Mouse (Mus musculus): Measurements from ENCODE around the gene Itgb6.

Itgb6 gene

DNA sequence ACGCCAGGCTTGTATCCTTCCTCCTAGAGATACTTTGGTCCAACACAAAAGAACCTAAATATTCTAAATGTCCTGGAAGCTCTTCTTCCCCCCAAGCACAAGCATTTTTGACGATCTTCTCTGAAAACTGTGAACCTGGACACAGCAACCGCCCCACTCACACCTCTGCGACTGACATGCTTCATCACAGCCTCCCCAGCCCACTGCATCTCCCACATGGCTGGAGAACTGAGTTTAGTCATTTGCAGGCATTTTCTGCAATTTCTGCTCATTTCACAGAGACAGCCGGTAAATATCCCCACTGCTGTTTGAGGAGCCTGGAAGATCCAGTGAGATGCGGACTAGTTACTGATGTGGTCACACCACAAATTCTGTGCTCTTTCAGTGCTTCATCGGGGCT, 107.7 kb downstream of the Itgb6 start:
- no peak for DNase-seq (ENCODE audit: low read depth, low spot score)

DNA sequence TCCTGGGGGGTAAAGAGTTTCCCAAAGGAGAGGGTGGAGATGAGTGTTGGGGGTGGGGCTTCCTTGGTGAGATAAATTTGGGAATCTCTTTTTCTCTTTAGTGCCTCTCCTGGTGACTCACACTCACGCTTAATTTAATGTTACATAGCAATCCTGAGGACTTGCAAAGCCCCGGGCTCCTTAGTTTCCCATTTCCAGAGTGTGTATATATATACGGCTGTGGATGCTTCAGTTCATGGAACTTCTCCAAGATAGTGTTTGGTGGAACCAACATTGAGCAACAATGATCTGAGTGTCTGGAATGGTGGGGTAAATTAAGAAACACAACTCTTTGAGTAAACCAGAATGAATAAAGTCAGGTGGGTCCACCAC, 108.6 kb downstream of the Itgb6 start:
- no peak for DNase-seq (ENCODE audit: low read depth, low spot score)

DNA sequence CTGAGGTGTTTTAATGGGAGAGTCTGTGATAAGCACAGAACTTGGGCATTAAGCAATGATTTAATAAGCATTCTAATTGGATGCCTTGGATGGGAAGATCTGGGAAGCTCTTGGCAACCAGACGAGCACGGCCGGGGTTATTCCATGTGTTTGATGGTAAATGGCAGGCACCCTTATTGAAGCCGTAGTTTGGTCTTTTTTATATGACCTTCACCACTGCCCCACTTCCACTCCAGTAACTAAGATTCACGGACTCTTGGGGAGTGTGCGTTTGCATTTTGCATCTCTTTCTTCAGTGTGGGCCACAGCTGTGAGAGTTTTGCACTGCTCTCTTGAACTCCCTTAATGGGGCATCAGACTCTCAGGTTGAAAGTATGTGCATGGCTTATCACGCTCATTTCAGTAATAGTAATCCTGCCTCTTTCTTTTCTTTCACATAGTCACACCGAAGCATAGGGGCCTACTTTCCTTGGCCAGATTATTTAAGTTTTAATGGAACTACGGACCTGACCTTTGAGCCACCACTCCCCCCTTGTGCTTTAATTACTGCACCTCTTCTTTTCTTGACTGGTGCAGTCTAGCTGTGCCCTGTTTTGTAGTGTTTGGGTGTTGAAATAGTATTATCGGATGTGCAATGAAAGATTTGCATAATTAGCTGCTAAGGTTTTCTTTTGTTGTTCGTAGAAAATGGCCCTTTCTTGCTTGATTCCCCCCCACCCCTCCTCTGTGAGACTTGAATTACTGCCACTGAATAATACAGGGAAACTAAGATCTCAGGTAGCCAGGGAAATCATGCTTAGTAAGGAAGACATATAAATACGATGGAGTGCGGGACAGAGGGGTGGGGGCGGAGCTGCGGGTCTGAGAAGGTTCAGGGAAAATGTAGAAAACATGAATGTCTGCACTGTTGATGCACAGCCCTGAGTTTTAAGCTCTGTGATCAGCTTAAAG, 109.3 kb downstream of the Itgb6 start:
- no peak for DNase-seq (ENCODE audit: low read depth, low spot score)

DNA sequence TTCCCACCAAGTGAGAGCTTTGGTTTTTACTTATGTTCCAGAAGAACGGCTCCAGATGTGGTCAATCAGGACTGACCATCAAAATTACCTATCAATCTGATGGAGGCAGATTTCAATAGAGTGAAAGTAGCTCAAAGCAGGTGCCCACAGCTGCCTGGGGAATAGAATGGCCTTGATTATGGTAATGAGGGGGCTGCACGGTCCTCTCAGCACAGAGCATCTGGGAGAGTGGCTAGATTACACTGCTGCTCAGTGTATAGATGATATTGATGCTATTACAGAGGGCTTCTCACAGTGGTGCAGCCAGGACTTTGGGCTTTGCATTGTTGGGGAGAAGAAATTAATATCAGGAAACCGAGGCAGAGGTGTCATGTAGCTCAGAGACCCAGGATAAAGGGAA, 110.8 kb downstream of the Itgb6 start:
- no peak for DNase-seq (ENCODE audit: low read depth, low spot score)

DNA sequence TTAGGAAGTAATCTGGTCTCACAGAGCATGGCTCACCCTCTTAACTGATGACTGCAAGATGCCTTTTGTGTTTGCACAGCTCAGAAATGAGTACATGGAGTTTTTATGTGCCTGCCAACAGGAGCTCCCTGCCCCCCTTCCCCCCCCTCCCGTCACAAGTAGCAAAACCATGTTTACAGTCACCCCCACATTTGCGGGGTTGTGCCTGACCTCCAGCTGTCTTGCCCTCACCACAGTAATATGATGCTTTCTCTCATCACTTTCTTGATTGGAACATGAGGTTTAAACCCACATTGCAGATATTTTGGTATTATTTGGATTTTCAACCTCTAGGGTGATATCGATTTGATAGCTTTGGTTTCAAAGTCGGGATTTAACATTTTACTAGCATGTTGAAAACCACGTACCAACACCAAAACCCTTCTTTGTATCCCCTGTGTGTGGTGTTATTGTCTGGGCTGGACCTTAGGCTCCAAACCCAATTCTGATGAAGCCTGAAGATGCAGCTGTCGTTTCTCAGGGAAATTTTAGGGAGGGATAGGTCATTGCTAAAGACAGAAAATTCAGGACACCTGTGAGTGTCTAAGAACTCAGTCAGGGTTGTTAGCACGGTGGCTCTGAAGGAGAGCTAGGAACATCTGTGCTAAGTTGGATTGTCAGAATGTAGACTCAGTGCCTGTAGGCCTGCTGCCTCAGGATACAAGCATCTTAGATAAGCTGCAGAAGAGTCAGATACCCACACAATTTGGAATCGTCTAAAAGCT, 112.8 kb downstream of the Itgb6 start:
- DNase-seq (ENCODE audit: low read depth, low spot score): no peak

DNA sequence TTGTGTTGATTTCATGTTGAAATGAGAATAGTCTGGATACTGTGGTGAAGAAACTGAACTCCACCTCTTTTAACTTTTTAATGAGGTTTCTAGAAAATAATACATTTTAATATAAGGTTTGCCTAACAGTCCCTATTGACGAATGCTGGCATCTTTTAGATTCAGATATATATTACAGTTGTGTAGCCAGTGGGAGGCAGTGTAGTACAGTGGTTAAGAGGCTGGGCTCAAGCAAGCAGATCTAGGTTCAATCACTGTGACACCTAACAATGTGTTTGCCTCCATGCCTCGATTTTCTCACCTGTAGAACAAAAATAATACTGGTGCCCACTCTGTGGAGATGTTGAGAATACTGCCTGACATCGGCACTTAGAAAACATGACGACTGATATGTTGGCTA, 114.5 kb downstream of the Itgb6 start:
- DNase-seq (ENCODE audit: low read depth, low spot score): no peak

DNA sequence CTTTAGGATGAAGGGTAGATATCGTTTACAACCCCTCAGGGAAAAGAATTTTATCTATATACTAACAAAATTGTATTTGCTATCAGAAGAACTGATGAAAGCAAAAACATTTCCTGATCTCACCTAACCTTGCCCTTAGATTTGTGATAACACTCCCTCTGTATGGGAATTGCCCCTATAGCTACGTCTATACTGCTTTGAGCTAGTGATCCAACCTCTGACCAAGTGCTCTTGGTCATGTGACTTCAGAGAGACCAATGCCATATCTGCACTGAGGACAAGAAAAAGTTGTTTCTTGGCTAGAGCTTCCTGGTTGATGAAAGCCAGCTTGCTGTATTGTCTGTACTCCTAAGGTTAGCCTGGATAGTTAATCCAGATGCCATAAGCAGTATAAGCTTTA, 121.1 kb downstream of the Itgb6 start:
- DNase-seq (ENCODE audit: low read depth, low spot score): no peak

DNA sequence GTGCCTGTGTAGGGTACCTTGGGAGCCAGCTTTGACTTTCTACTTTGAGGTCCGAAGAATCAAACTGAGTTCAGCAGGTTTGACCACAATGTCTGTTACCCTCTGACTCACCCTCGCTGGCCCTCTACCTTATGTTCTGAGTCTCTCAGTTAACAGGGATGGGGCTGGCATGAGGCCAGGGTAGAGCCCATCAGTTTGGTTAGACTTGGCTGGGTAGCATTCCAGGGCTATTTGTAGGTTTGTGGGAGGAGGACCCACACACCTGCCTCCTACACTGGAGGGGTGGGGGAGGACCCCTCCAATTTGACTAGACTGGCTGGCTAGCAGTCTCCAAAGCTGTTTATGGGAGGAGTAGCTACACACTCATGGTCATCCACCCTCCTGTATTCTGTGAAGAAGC, 121.6 kb downstream of the Itgb6 start:
- no peak for DNase-seq (ENCODE audit: low read depth, low spot score)

DNA sequence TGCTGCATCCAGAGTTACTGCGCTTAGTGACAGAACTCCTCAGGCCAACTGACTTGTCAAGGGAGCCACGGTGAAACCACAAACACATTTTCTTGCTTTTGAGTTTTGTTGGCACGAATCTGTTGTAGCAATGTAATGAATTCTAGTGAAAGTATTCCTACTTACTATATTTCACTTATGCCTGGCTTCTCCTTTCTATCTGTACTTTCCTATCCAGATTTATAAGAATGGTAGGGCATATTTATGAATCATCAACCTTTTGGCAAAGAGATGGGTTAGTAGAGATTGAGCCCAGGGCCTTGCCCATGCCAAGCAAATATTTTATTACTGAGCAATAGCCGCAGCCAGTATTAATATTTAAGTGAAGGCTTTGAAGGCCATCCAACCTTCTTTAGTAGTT, 139.0 kb downstream of the Itgb6 start:
- no peak for DNase-seq (ENCODE audit: low read depth, low spot score)

DNA sequence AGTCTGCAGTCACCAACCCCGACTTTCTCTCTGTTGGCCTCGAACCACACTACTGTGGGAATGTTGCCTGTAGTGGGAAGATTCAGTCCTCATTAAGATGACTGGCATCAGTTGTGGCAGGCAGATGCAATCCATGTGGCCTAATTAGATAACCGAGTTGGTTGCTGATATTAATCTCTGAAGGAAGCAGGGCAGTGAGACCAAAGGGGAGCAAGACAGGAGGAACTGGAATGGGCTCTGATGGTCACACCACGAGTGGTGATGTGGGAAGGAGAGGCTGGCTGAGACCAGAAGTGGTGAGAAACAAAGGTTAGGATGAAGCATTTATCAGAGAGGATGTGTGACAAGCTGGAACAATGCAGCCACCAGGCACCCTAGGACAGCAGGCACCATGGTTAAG, 167.9 kb downstream of the Itgb6 start:
- no peak for DNase-seq (ENCODE audit: low read depth, low spot score)

DNA sequence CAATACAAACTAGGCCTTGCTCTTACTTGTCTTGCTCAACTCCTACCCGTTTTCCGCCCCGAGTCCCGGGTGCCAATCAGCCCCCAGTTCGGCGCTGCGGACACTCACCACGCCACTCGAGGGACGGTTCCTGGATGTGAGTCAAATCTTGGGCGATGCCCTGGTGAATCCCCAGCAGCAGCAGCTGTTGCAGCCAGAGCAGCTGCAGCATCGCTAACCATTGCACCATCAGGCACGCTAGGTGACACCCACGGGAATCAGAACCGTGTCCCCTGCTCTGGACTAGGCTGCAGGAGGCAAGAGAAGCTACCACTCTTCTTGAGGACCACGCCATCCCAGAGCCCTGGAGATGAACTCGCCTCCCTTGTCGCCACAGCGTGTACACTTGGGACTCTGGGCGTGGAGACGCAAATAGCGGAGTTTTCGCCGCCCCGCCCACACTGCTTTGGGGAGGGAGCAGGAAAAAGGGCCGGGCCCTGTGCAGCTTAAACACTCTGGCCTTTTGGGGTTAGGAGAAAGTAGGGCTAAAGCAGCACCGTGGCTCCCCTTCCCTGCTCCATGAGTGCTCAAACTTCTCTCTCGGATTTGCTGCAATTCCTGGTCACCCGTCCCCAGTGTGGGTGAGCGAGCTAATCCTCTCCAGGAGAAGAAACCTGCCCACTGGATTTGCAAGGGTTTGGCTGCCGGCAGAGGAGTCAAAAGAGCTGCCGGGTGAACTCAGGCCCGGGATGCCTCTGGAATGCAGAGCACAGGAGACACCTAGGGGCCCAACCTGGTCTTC, 169.4 kb downstream of the Itgb6 start, which contains the start of gene Pla2r1:
Gene Pla2r1, minus strand, starts transcription at position 407 of the 781 bp plus-strand sequence.
- peak; percentile 43 for DNase-seq (ENCODE audit: low read depth, low spot score)

DNA sequence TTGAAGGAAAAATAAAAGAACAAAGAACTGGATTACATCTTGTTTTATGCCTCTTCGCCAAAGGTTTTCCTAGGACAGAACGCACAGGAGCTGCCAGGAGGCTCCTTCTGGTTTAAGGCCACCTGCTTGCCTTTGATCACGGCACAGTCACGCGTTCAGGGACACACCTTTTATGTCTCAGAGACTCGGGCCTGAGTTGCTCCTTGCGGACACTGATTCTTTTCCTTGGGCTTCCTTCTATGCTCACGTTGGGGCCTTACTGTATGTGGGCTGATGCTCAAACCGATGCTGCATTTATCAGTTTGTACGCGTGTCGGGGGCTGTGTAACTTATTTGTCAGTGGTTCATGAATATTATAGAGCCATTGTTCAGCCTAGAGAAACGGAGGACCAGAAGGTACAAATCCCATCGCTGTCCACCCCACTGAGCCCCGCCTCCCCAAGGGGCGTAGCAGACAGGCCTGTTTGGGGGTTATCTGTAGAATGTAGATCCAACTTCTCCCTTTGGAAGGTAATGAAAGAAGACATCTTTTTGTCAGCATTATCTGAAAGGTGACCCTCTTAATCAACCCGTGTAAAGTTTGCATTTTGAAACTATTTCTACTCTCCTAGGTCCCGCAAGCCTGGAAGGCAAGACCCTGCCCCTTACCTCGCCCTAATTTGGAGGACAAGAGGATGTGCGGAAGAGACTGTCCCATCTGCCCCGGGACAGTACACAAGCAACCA, 170.1 kb downstream of the Itgb6 start:
- no peak for DNase-seq (ENCODE audit: low read depth, low spot score)

DNA sequence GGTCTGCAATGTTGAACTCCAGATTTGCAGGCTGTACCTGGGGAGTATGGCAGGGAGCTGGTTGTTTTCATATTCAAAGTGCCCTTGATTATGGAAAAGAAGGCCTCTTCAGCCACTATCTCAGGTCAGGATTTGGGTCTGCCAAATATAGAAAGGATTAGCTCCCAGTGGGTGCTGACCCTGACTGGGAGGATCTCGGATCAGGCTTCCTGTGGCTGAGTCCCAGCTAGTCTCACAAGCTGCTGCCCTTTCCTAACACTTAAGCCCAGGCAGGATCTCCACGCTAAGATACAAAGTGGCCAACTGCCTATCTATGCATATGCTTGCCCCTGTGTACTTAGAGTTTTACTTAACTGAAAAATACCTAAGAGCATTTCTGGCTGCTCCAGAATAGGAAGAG, 170.8 kb downstream of the Itgb6 start:
- no peak for DNase-seq (ENCODE audit: low read depth, low spot score)

DNA sequence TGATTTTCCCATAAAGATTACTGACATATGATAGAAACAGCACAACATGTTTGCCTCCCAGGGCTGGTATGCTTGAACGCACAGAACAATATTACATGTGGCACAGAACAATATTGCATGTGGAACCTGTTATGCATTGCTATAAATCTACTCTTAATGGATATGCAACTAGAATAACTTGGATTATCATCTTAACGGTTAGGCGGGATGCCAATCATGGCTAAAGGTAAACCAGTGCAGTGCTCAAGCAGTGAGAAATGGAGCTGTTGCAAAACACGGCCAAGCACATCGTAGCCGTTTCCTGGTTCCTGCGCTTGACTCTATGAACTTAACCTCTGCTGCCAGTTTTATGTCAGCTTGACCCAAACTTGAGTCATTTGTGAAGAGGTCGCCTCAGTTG, 171.9 kb downstream of the Itgb6 start:
- DNase-seq (ENCODE audit: low read depth, low spot score): no peak

DNA sequence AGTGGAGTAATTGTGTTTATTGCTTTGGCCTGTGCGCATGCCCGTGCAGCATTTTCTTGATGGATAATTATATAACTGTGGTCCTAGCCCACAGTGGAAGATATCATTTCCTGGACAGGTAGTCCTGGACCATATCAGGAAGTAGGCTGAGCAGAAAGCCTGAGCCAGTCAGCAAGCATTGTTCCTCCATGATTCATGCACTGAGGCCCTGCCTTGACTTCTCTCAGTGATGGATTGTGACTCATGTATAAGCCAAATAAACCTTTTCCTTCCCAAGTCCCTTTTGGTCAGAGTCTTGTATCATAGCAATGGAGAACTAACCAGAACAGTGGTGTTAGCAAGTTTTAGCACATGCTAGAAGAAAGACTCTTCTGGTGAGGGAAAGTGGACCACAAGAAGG, 172.6 kb downstream of the Itgb6 start:
- DNase-seq (ENCODE audit: low read depth, low spot score): no peak
